Mouse (Mus musculus) limb, embryonic 12.5 days (tissue): ENCODE measurements at regions not wholly inside any gene's neighbourhood (a gene's known extent, or its start where the extent isn't known, plus 50 kb on each side); places are given as distances from the start of the nearest gene placed in this dataset.

Experiments
- ATAC-seq: fragments of 200-750 bp; cut with Nextera tagmentation; 2 replicates; pipeline ENCODE4 v1.8.0; 2017; ENCODE audit warnings: low read depth, moderate TSS enrichment; ENCODE audit not compliant: insufficient number of reproducible peaks, insufficient read depth, low FRiP score, low TSS enrichment
- H3K27ac ChIP-seq: fragments of 300-500 bp; sonication (generic); 2 replicates; pipeline ENCODE4 v1.5.1; 2016; ENCODE audit warnings: mild to moderate bottlenecking, moderate library complexity
- H3K27me3 ChIP-seq: fragments of 300-500 bp; sonication (generic); 2 replicates; pipeline ENCODE4 v1.6.1; 2016; ENCODE audit warnings: mild to moderate bottlenecking, moderate library complexity
- H3K36me3 ChIP-seq: fragments of 300-500 bp; sonication (generic); 2 replicates; pipeline ENCODE4 v1.6.1; 2016; ENCODE audit warnings: mild to moderate bottlenecking, moderate library complexity
- H3K4me1 ChIP-seq: fragments of 300-500 bp; sonication (generic); replicated peaks from 2 replicates; pipeline ENCODE4 v1.6.1; 2016
- H3K4me2 ChIP-seq: fragments of 300-500 bp; sonication (generic); 2 replicates; pipeline ENCODE4 v1.6.1; 2016; ENCODE audit warnings: mild to moderate bottlenecking, moderate library complexity
- H3K4me3 ChIP-seq: fragments of 300-500 bp; sonication (generic); replicated peaks from 2 replicates; pipeline ENCODE4 v1.5.1; 2016; ENCODE audit warnings: mild to moderate bottlenecking
- H3K9ac ChIP-seq: fragments of 300-500 bp; sonication (generic); replicated peaks from 2 replicates; pipeline ENCODE4 v1.6.1; 2016; ENCODE audit warnings: mild to moderate bottlenecking, moderate library complexity
- H3K9me3 ChIP-seq: fragments of 300-500 bp; sonication (generic); 2 replicates; pipeline ENCODE4 v1.6.1; 2016; ENCODE audit warnings: mild to moderate bottlenecking, moderate library complexity
- WGBS: fragments of 180-500 bp; shearing (Covaris S2); methylation state at CpG from one replicate; pipeline ENCODE4 v1.1.7; 2016; 5-methylcytosine and 5-hydroxymethylcytosine counted together

GRCm38 (mm10) chr11:45123276-45123675, 506.2 kb downstream of the Ebf1 start:
- Histone ChIP-seq H3K9me3 (no peaks in the 10 kb centered on the region), H3K27me3 (no peaks in the 10 kb centered on the region), H3K4me2 (no peak overlapping the region), H3K4me3 (no peak overlapping the region), H3K9ac (no peak overlapping the region), H3K27ac (no peak overlapping the region), H3K4me1 (peaks cover 2% of the 10 kb centered on the region; the same call in 1 of the 2 replicates), H3K36me3 (no peaks in the 10 kb centered on the region)
- WGBS: 47% methylated on average over 2 of the region's 2 CpGs
- no peak for ATAC-seq

GRCm38 (mm10) chr11:45136781-45137180, 519.7 kb downstream of the Ebf1 start:
- Histone ChIP-seq H3K27me3 (no peaks in the 10 kb centered on the region), H3K4me1 (peaks cover 46% of the 10 kb centered on the region), H3K4me2 (no peak overlapping the region), H3K27ac (peak overlapping the region; percentile 60), H3K9me3 (no peaks in the 10 kb centered on the region), H3K36me3 (no peaks in the 10 kb centered on the region), H3K4me3 (no peak overlapping the region), H3K9ac (no peak overlapping the region)
- ATAC-seq: peak; percentile 65; the same call in 1 of the 2 replicates
- WGBS: 18% methylated on average over 2 of the region's 2 CpGs

GRCm38 (mm10) chr11:45138351-45138975, 521.3 kb downstream of the Ebf1 start:
- Histone ChIP-seq H3K36me3 (no peaks in the 10 kb centered on the region), H3K4me3 (no peak overlapping the region), H3K4me2 (no peak overlapping the region), H3K9ac (no peak overlapping the region), H3K27ac (peak overlapping the region; percentile 83), H3K9me3 (no peaks in the 10 kb centered on the region), H3K27me3 (no peaks in the 10 kb centered on the region), H3K4me1 (peaks cover 46% of the 10 kb centered on the region)
- WGBS: 10% methylated on average over 4 of the region's 4 CpGs
- ATAC-seq: peak; percentile 82; the same call in 1 of the 2 replicates

- Histone ChIP-seq H3K4me3 (no peak overlapping the region), H3K4me2 (no peak overlapping the region), H3K9me3 (no peaks in the 10 kb centered on the region), H3K4me1 (peaks cover 44% of the 10 kb centered on the region), H3K27ac (no peak overlapping the region), H3K9ac (no peak overlapping the region), H3K27me3 (no peaks in the 10 kb centered on the region), H3K36me3 (no peaks in the 10 kb centered on the region)
- no peak for ATAC-seq
- 73% methylated on average over 1 of the region's 1 CpGs for WGBS
These were observed 523.4 kb downstream of the Ebf1 start for GRCm38 (mm10) chr11:45140490-45140889.

- Histone ChIP-seq H3K27ac (0 out of 2 replicates have a peak overlapping the region, but pooled peaks have one; percentile 50), H3K27me3 (peaks cover 11% of the 10 kb centered on the region), H3K9ac (no peak overlapping the region), H3K9me3 (no peaks in the 10 kb centered on the region), H3K4me2 (no peak overlapping the region), H3K4me3 (no peak overlapping the region), H3K4me1 (peaks cover 10% of the 10 kb centered on the region), H3K36me3 (no peaks in the 10 kb centered on the region)
- WGBS: 52% methylated on average over 6 of the region's 6 CpGs
- ATAC-seq: no peak
These were observed 537.0 kb downstream of the Ebf1 start for GRCm38 (mm10) chr11:45154070-45154469.

- peaks cover 10% of the 10 kb centered on the region for H3K4me1 ChIP-seq
- no peaks in the 10 kb centered on the region for H3K36me3 ChIP-seq
- no peak overlapping the region for H3K4me3 ChIP-seq
- 21% methylated on average over 8 of the region's 8 CpGs for WGBS
- H3K9ac ChIP-seq: no peak overlapping the region
- no peaks in the 10 kb centered on the region for H3K9me3 ChIP-seq
- H3K27me3 ChIP-seq: peaks cover 11% of the 10 kb centered on the region
- no peak overlapping the region for H3K4me2 ChIP-seq
- ATAC-seq: no peak
- H3K27ac ChIP-seq: 0 out of 2 replicates have a peak overlapping the region, but pooled peaks have one; percentile 50
These were observed 537.4 kb downstream of the Ebf1 start for GRCm38 (mm10) chr11:45154497-45154896.

- WGBS: 74% methylated on average over 1 of the region's 1 CpGs
- H3K36me3 ChIP-seq: no peaks in the 10 kb centered on the region
These were observed 538.7 kb downstream of the Ebf1 start for GRCm38 (mm10) chr11:45155782-45156181.

GRCm38 (mm10) chr11:45158282-45158681, 541.2 kb downstream of the Ebf1 start:
- ATAC-seq: no peak
- WGBS: 27% methylated on average over 2 of the region's 2 CpGs

More at GRCm38 (mm10) chr11:45155782-45156181, 538.7 kb downstream of the Ebf1 start:
- Histone ChIP-seq H3K27ac (no peak overlapping the region), H3K4me3 (no peak overlapping the region), H3K27me3 (peaks cover 11% of the 10 kb centered on the region), H3K4me2 (no peak overlapping the region), H3K9me3 (no peaks in the 10 kb centered on the region), H3K4me1 (peaks cover 10% of the 10 kb centered on the region), H3K9ac (no peak overlapping the region)
- no peak for ATAC-seq

GRCm38 (mm10) chr11:45160871-45161270, 543.8 kb downstream of the Ebf1 start:
- Histone ChIP-seq H3K4me1 (no peaks in the 10 kb centered on the region), H3K9ac (no peak overlapping the region), H3K36me3 (no peaks in the 10 kb centered on the region), H3K4me2 (no peak overlapping the region), H3K27ac (no peak overlapping the region), H3K27me3 (peaks cover 7% of the 10 kb centered on the region), H3K4me3 (no peak overlapping the region), H3K9me3 (no peaks in the 10 kb centered on the region)
- WGBS: 82% methylated on average over 8 of the region's 8 CpGs
- no peak for ATAC-seq

More at GRCm38 (mm10) chr11:45158282-45158681, 541.2 kb downstream of the Ebf1 start:
- Histone ChIP-seq H3K27ac (no peak overlapping the region), H3K9ac (no peak overlapping the region), H3K4me2 (no peak overlapping the region), H3K27me3 (peaks cover 11% of the 10 kb centered on the region), H3K36me3 (no peaks in the 10 kb centered on the region), H3K4me3 (no peak overlapping the region), H3K4me1 (peaks cover 10% of the 10 kb centered on the region), H3K9me3 (no peaks in the 10 kb centered on the region)

GRCm38 (mm10) chr11:45173546-45173945, 556.4 kb downstream of the Ebf1 start:
- Histone ChIP-seq H3K4me1 (peaks cover 14% of the 10 kb centered on the region), H3K36me3 (no peaks in the 10 kb centered on the region), H3K4me2 (no peak overlapping the region), H3K9ac (no peak overlapping the region), H3K4me3 (no peak overlapping the region), H3K9me3 (no peaks in the 10 kb centered on the region), H3K27ac (no peak overlapping the region), H3K27me3 (no peaks in the 10 kb centered on the region)
- 81% methylated on average over 2 of the region's 2 CpGs for WGBS
- ATAC-seq: no peak

- Histone ChIP-seq H3K4me1 (peaks cover 14% of the 10 kb centered on the region), H3K4me3 (no peak overlapping the region), H3K9ac (no peak overlapping the region), H3K4me2 (no peak overlapping the region), H3K9me3 (no peaks in the 10 kb centered on the region), H3K27ac (no peak overlapping the region), H3K27me3 (no peaks in the 10 kb centered on the region), H3K36me3 (no peaks in the 10 kb centered on the region)
- WGBS: 79% methylated on average over 2 of the region's 2 CpGs
- no peak for ATAC-seq
These were observed 557.0 kb downstream of the Ebf1 start for GRCm38 (mm10) chr11:45174071-45174470.
